Mouse (Mus musculus) heart, adult 2 months (tissue): ENCODE measurements around the gene Tnik. TPM values are rescaled to one million over a fixed set of nuclear protein-coding genes. Genes with fewer than 3 reads are reported as not detected.

Experiments
- DNase-seq, 2 experiments: peaks; one replicate each; pipeline ENCODE4 v3.0.0; 2021
- H3K27ac ChIP-seq: fragments of 200-600 bp; 2 replicates; pipeline ENCODE4 v1.8.1; 2022
- H3K27me3 ChIP-seq: fragments of 200-500 bp; 2 replicates; pipeline ENCODE4 v1.6.1; 2012; ENCODE audit warnings: mild to moderate bottlenecking, low read length, inconsistent platforms, mixed read lengths; ENCODE audit not compliant: control insufficient read depth, insufficient read depth
- H3K36me3 ChIP-seq: fragments of 200-500 bp; 2 replicates; pipeline ENCODE4 v1.6.1; 2012; ENCODE audit warnings: low read length, inconsistent platforms; ENCODE audit not compliant: control insufficient read depth, insufficient read depth
- H3K4me1 ChIP-seq: fragments of 200-500 bp; 2 replicates; pipeline ENCODE4 v1.6.1; 2011; ENCODE audit warnings: low read length; ENCODE audit not compliant: control insufficient read depth, insufficient read depth
- H3K4me3 ChIP-seq: fragments of 200-600 bp; 2 replicates; pipeline ENCODE4 v1.8.1; 2022
- H3K79me2 ChIP-seq: fragments of 200-500 bp; replicated peaks from 2 replicates; pipeline ENCODE4 v1.6.1; 2012; ENCODE audit warnings: mild to moderate bottlenecking, inconsistent platforms, low read length, moderate library complexity, mixed read lengths; ENCODE audit not compliant: control insufficient read depth, insufficient read depth
- H3K9ac ChIP-seq: fragments of 200-500 bp; 2 replicates; pipeline ENCODE4 v1.6.1; 2012; ENCODE audit warnings: low read depth, mild to moderate bottlenecking, control low read depth, inconsistent platforms, low read length, mixed read lengths
- CTCF ChIP-seq: fragments of 200-600 bp; IDR thresholded peaks from 2 replicates; pipeline ENCODE4 v1.8.1; 2022; ENCODE audit warnings: antibody characterized with exemption, mild to moderate bottlenecking, moderate library complexity
- EP300 ChIP-seq: fragments of 200-500 bp; IDR thresholded peaks from 2 replicates; pipeline ENCODE4 v1.6.1; 2011; ENCODE audit warnings: low read depth, low read length, control low read depth; ENCODE audit not compliant: insufficient read depth
- POLR2A ChIP-seq: fragments of 200-500 bp; IDR thresholded peaks from 2 replicates; pipeline ENCODE4 v1.6.1; 2011; ENCODE audit warnings: mild to moderate bottlenecking, low read depth, low read length, control low read depth; ENCODE audit not compliant: insufficient read depth
- WGBS: fragments of 180-500 bp; shearing (Covaris S2); methylation state at CpG from one replicate; pipeline ENCODE4 v1.1.7; 2018; 5-methylcytosine and 5-hydroxymethylcytosine counted together
- intact Hi-C: fragments of 180-260 bp; cut with DNase I; formaldehyde crosslinking; loops from one replicate; pipeline ENCODE4 v1.15.1; 2025
- polyA plus RNA-seq: library from polyadenylated mRNA; depleted of rRNA; stranded (reverse); fragments of >200 nt; gene quantifications from 2 replicates; pipeline ENCODE4 v1.2.3, GENCODE M21; 2012
- total RNA-seq, 2 experiments: library from RNA; stranded (reverse); gene quantifications; 2 replicates each; pipeline ENCODE4 v1.2.3; 2021

Tnik gene
- total and polyA plus RNA-seq, 3 experiments: 6.6 to 29.8 (median 26.8) TPM

GRCm38 (mm10) chr3:28524562-28524961, 261.5 kb downstream of the Tnik start:
- 82% methylated on average over 3 of the region's 3 CpGs for whole genome bisulfite sequencing

GRCm38 (mm10) chr3:28526671-28527070, 263.7 kb downstream of the Tnik start:
- WGBS: 65% methylated on average over 2 of the region's 2 CpGs
- no peak for DNase-seq
- intact Hi-C loops: no loop called here
- Histone ChIP-seq H3K27me3 (no peaks in the 10 kb centered on the region), H3K27ac (no peak overlapping the region), H3K4me1 (no peaks in the 10 kb centered on the region; the same call in 1 of the 2 replicates), H3K9ac (no peak overlapping the region), H3K36me3 (peaks cover 5% of the 10 kb centered on the region; the same call in 1 of the 2 replicates), H3K79me2 (no peaks in the 10 kb centered on the region), H3K4me3 (no peak overlapping the region)
- no peak for TF ChIP-seq CTCF
- no peak for TF ChIP-seq EP300
- no peak for TF ChIP-seq POLR2A

More at GRCm38 (mm10) chr3:28524562-28524961, 261.5 kb downstream of the Tnik start:
- Histone ChIP-seq H3K27ac (no peak overlapping the region), H3K4me1 (no peaks in the 10 kb centered on the region; the same call in 1 of the 2 replicates), H3K36me3 (peaks cover 5% of the 10 kb centered on the region; the same call in 1 of the 2 replicates), H3K27me3 (no peaks in the 10 kb centered on the region), H3K9ac (no peak overlapping the region), H3K79me2 (no peaks in the 10 kb centered on the region), H3K4me3 (no peak overlapping the region)
- intact Hi-C loops: no loop called here
- TF ChIP-seq EP300: no peak
- no peak for TF ChIP-seq CTCF
- no peak for TF ChIP-seq POLR2A
- no peak for DNase-seq

GRCm38 (mm10) chr3:28527231-28527630, 264.2 kb downstream of the Tnik start:
- no peaks in the 10 kb centered on the region for H3K27me3 ChIP-seq
- peaks cover 5% of the 10 kb centered on the region; the same call in 1 of the 2 replicates for H3K36me3 ChIP-seq
- TF ChIP-seq CTCF (no peak), EP300 (no peak), POLR2A (no peak)
- no peaks in the 10 kb centered on the region for H3K79me2 ChIP-seq
- no peak overlapping the region for H3K4me3 ChIP-seq
- H3K9ac ChIP-seq: no peak overlapping the region
- intact Hi-C loops: no loop called here
- H3K4me1 ChIP-seq: no peaks in the 10 kb centered on the region; the same call in 1 of the 2 replicates
- H3K27ac ChIP-seq: no peak overlapping the region
- 93% methylated on average over 4 of the region's 4 CpGs for whole genome bisulfite sequencing
- DNase-seq: no peak

GRCm38 (mm10) chr3:28529548-28529947, 266.5 kb downstream of the Tnik start:
- Histone ChIP-seq H3K9ac (no peak overlapping the region), H3K79me2 (no peaks in the 10 kb centered on the region), H3K27me3 (no peaks in the 10 kb centered on the region), H3K36me3 (no peaks in the 10 kb centered on the region), H3K4me1 (no peaks in the 10 kb centered on the region), H3K4me3 (no peak overlapping the region), H3K27ac (no peak overlapping the region)
- intact Hi-C loops: no loop called here
- no peak for DNase-seq
- TF ChIP-seq POLR2A (no peak), EP300 (no peak), CTCF (no peak)
- 92% methylated on average over 4 of the region's 4 CpGs for WGBS

GRCm38 (mm10) chr3:28531294-28531956, 268.4 kb downstream of the Tnik start:
- no peak overlapping the region for H3K9ac ChIP-seq

GRCm38 (mm10) chr3:28532666-28533065, 269.7 kb downstream of the Tnik start:
- Histone ChIP-seq H3K4me3 (no peak overlapping the region), H3K4me1 (no peaks in the 10 kb centered on the region), H3K9ac (no peak overlapping the region), H3K79me2 (no peaks in the 10 kb centered on the region), H3K27me3 (no peaks in the 10 kb centered on the region), H3K27ac (no peak overlapping the region), H3K36me3 (no peaks in the 10 kb centered on the region)
- TF ChIP-seq POLR2A: no peak
- no peak for TF ChIP-seq CTCF
- no peak for TF ChIP-seq EP300
- intact Hi-C loops: no loop called here
- 94% methylated on average over 7 of the region's 7 CpGs for WGBS
- DNase-seq: no peak

More at GRCm38 (mm10) chr3:28531294-28531956, 268.4 kb downstream of the Tnik start:
- Histone ChIP-seq H3K4me1 (no peaks in the 10 kb centered on the region), H3K36me3 (no peaks in the 10 kb centered on the region), H3K27ac (no peak overlapping the region), H3K79me2 (no peaks in the 10 kb centered on the region), H3K27me3 (no peaks in the 10 kb centered on the region), H3K4me3 (no peak overlapping the region)
- intact Hi-C loops: no loop called here
- 78% methylated on average over 15 of the region's 15 CpGs for WGBS
- no peak for DNase-seq
- TF ChIP-seq EP300: no peak
- no peak for TF ChIP-seq CTCF
- no peak for TF ChIP-seq POLR2A
